Mouse (Mus musculus) ES-E14 (cell line): ENCODE data around the gene Sptlc2. TPM values are rescaled to one million over a fixed set of nuclear protein-coding genes. Genes with fewer than 3 reads are reported as not detected.

Experiments used
- DNase-seq: peaks from one replicate; pipeline ENCODE4 v3.0.0-alpha.2; 2013; ENCODE audit warnings: low read depth, low spot score
- H3K27ac ChIP-seq: 2 replicates; pipeline ENCODE4 v1.5.1; 2012; ENCODE audit warnings: low read depth, mild to moderate bottlenecking, low read length, moderate library complexity, mixed read lengths; ENCODE audit not compliant: poor library complexity, insufficient read depth, severe bottlenecking
- H3K36me3 ChIP-seq: 2 replicates; pipeline ENCODE4 v1.6.1; 2012; ENCODE audit warnings: mild to moderate bottlenecking, low read length, moderate library complexity, mixed read lengths; ENCODE audit not compliant: control insufficient read depth, poor library complexity, insufficient read depth, severe bottlenecking
- H3K4me1 ChIP-seq, 2 experiments: fragments of 150-350 bp in 1 of 2; sonication (generic) in 1 of 2; 2 replicates each; pipeline ENCODE4 v1.6.1; 2012; ENCODE audit warnings: low read length in 2 of 2, mild to moderate bottlenecking in 1 of 2, mixed read lengths in 1 of 2; ENCODE audit not compliant: control insufficient read depth in 2 of 2, insufficient read depth in 2 of 2, poor library complexity in 1 of 2
- H3K4me3 ChIP-seq, 2 experiments: fragments of 150-350 bp in 1 of 2; sonication (generic) in 1 of 2; 2 replicates each; pipeline ENCODE4 v1.5.1; 2012; ENCODE audit warnings: low read length in 2 of 2, low read depth in 1 of 2, mild to moderate bottlenecking in 1 of 2, mixed read lengths in 1 of 2; ENCODE audit not compliant: insufficient read depth in 1 of 2, poor library complexity in 1 of 2, severe bottlenecking in 1 of 2
- H3K9ac ChIP-seq: 2 replicates; pipeline ENCODE4 v1.6.1; 2012; ENCODE audit warnings: low read depth, mild to moderate bottlenecking, low read length, mixed read lengths; ENCODE audit not compliant: poor library complexity, insufficient read depth, severe bottlenecking
- H3K9me3 ChIP-seq: fragments of 150-350 bp; sonication (generic); 2 replicates; pipeline ENCODE4 v1.6.1; 2012; ENCODE audit warnings: low read depth, mild to moderate bottlenecking, low read length; ENCODE audit not compliant: control insufficient read depth, insufficient read depth
- CHD2 ChIP-seq: IDR thresholded peaks from 2 replicates; pipeline ENCODE4 v1.6.1; 2014; ENCODE audit warnings: mild to moderate bottlenecking, low read depth, low read length, inconsistent platforms
- HCFC1 ChIP-seq: IDR thresholded peaks from 2 replicates; pipeline ENCODE4 v1.6.1; 2012; ENCODE audit warnings: low read length, inconsistent platforms, borderline replicate concordance; ENCODE audit not compliant: insufficient read depth
- MAFK ChIP-seq: IDR thresholded peaks from 2 replicates; pipeline ENCODE4 v1.6.1; 2014; ENCODE audit warnings: mild to moderate bottlenecking, low read depth, low read length, inconsistent platforms; ENCODE audit not compliant: insufficient read depth
- ZC3H11A ChIP-seq: IDR thresholded peaks from 2 replicates; pipeline ENCODE4 v1.6.1; 2012; ENCODE audit warnings: low read depth, mild to moderate bottlenecking, inconsistent platforms, low read length, borderline replicate concordance
- ZNF384 ChIP-seq: IDR thresholded peaks from 2 replicates; pipeline ENCODE4 v1.6.1; 2012; ENCODE audit warnings: low read depth, low read length, inconsistent platforms
- in situ Hi-C, 2 experiments: fragments of 600-800 bp; cut with MboI; formaldehyde crosslinking; loops; one replicate each; pipeline ENCODE4 v1.15.1; 2025; ENCODE audit warnings: low sequenced_read_pairs in 2 of 2, inconsistent platforms in 1 of 2; ENCODE audit not compliant: unreplicated experiment in 2 of 2
- total RNA-seq: library from RNA; depleted of rRNA; stranded (reverse); fragments of 300-350 nt; gene quantifications from 2 replicates; pipeline ENCODE4 v1.2.3, GENCODE M21; 2012

Sptlc2 gene
- total RNA-seq, 1 experiment, result 182 TPM

GRCm38 (mm10) chr12:87274853-87275831 is 113.0 kb downstream of the Sptlc2 start:
- peaks cover 54% of the 10 kb centered on the region for H3K36me3 ChIP-seq
- no peak for DNase-seq
- H3K4me1 ChIP-seq, result peaks cover 0 to 27% of the 10 kb centered on the region in 2 experiments; a peak in 2 of 4 replicates
- peak overlapping the region; percentile 59; the same call in 1 of the 2 replicates for H3K27ac ChIP-seq
- no peak for TF ChIP-seq ZNF384
- no peak for TF ChIP-seq HCFC1
- TF ChIP-seq CHD2, result no peak
- peak; percentile 70; the same call in 1 of the 2 replicates for TF ChIP-seq MAFK
- H3K9me3 ChIP-seq, result no peaks in the 10 kb centered on the region
- in situ Hi-C loops, result no loop called here
- H3K4me3 ChIP-seq, result no peak overlapping the region
- H3K9ac ChIP-seq, result no peak overlapping the region; the same call in 1 of the 2 replicates

- peak overlapping the region; percentile 62; the same call in 1 of the 2 replicates for H3K9ac ChIP-seq
- peaks cover 37% of the 10 kb centered on the region for H3K36me3 ChIP-seq
- TF ChIP-seq CHD2 (no peak), ZC3H11A (no peak; the same call in 1 of the 2 replicates), ZNF384 (no peak), HCFC1 (no peak), MAFK (no peak)
- no peak for DNase-seq
- H3K27ac ChIP-seq, result no peak overlapping the region
- H3K9me3 ChIP-seq, result no peaks in the 10 kb centered on the region
- in situ Hi-C loops, result no loop called here
- peaks cover 0 to 3% of the 10 kb centered on the region in 2 experiments; a peak in 1 of 4 replicates for H3K4me1 ChIP-seq
- H3K4me3 ChIP-seq, result peak overlapping the region; percentile 89 to 93
These were observed 120.5 kb downstream of the Sptlc2 start for GRCm38 (mm10) chr12:87267682-87268081.

GRCm38 (mm10) chr12:87266827-87267603 is 121.1 kb downstream of the Sptlc2 start:
- H3K4me1 ChIP-seq, result peaks cover 0 to 3% of the 10 kb centered on the region in 2 experiments; a peak in 1 of 4 replicates
- no peak for DNase-seq
- no peaks in the 10 kb centered on the region for H3K9me3 ChIP-seq
- in situ Hi-C loops, result no loop called here
- peak overlapping the region; percentile 89 to 93 for H3K4me3 ChIP-seq
- no peak for TF ChIP-seq ZC3H11A
- TF ChIP-seq CHD2, result no peak
- no peak for TF ChIP-seq HCFC1
- no peak for TF ChIP-seq ZNF384
- TF ChIP-seq MAFK, result no peak
- H3K27ac ChIP-seq, result peak overlapping the region; percentile 67
- H3K9ac ChIP-seq, result peak overlapping the region; percentile 94
- H3K36me3 ChIP-seq, result peaks cover 30% of the 10 kb centered on the region

GRCm38 (mm10) chr12:87266108-87266826 is 121.9 kb downstream of the Sptlc2 start, which contains the start of the genes Vipas39 and Ahsa1:
Vipas39 (minus strand) TSS chr12:87266256.
Ahsa1 (plus strand) TSS chr12:87266479.
- in situ Hi-C loops, result no loop called here
- Histone ChIP-seq H3K9me3 (no peaks in the 10 kb centered on the region), H3K27ac (peak within 1 kb of the TSS; percentile 67), H3K9ac (peak within 1 kb of the TSS; percentile 94), H3K4me1 (peaks cover 0 to 3% of the 10 kb centered on the region in 2 experiments; a peak in 1 of 4 replicates), H3K4me3 (peak within 1 kb of the TSS; percentile 89 to 93), H3K36me3 (peaks cover 31% of the 10 kb centered on the region)
- TF ChIP-seq HCFC1 (peak; percentile 97), ZNF384 (no peak), CHD2 (no peak), ZC3H11A (no peak), MAFK (peak; percentile 56; the same call in 1 of the 2 replicates)
- DNase-seq, result peak; percentile 95
